Mouse (Mus musculus) thymus, postnatal 14 days (tissue): ENCODE results near the gene Serpinh1.
"Not testable (repeated sequence)": the region's sequence is repeated elsewhere in the genome, so short reads cannot be mapped to it uniquely, and the experiment has no call there.

ENCODE experiments used
- DNase-seq: peaks from one replicate; pipeline ENCODE4 v3.0.0; 2021

Gene Serpinh1

DNA sequence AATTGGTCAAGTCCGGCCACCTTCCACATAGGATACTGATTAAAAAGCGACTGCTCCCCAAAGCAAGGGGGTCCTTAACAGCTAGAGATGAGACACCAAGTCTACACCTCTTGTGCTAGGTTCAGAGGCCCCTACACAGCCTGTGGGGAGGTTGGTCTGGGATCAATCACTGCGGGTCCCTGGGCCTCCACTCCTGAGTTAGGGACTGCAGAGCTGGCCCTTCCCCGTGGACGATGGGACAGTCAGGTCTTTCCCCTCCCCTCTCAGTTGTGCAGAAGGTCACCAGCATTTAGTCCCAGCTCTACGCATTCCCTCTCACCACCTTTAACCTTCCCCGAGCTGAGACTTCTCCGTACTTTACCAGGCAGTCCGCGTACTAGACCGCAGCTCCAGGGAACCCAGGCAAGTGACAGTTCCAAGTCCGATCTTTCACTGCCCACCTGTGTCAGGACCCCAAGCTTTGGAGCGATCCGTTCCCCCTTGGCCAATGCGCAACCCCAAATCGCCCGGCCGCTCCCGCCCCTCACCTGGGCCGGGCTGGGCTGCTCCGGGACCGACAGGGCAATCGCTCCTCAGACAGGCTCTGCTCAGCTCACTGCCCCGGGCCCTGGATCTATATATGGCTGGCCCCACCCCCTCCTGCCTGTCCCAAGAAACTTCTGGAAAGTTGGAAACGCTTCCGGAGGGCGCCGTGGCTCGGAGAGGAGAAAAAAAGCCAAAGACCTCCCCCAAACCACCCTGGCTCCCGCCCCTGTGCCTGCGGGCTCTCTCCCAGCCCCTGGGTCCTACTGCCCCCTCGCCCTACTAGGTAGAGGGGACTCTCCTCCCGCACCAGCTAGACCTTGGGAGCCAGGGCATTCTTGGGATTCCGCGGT is at the start of gene Serpinh1:
Serpinh1 (minus strand) TSS at position 714 of the 875 bp plus-strand sequence.
- DNase-seq, result no peak

DNA sequence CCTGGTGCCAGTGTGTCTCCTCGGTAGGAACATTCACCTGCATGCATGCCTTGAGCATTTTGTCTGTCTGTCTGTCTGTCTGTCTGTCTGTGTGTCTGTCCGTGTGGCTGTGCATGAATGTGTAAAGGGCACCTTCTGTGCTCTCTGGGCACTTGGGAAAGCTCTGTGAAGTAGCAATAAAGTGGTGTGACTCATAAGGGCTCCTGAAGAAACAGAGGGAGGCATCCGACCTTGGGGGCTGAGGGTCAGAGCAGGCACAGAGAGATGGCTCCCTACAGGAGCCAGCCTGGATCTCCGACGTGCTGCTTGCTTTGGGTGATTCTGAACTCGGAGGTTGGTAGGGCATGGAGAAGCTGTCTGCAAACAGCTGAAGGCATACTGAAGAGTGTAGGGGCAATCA is 49.4 kb upstream of the Serpinh1 start:
- DNase-seq, result no peak

DNA sequence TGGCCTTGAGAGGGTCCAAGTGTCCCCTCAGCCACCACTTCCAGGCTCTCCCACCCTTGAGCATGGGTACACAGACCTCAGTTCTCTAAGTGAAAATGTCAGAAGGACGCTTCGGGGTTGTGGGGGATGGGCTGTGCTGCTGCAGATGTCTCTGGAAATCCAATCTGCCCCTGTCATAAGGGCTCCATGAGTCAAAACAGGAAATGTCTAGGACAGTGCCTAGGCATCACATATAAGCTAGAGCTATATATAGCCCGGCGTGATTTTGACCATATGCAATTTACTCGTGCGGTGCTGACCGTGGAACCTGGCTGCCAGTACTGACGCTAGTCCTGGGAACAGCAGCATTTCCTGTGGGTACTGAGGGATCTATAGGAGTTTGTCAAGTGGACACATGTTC is 48.3 kb upstream of the Serpinh1 start:
- DNase-seq, result no peak

DNA sequence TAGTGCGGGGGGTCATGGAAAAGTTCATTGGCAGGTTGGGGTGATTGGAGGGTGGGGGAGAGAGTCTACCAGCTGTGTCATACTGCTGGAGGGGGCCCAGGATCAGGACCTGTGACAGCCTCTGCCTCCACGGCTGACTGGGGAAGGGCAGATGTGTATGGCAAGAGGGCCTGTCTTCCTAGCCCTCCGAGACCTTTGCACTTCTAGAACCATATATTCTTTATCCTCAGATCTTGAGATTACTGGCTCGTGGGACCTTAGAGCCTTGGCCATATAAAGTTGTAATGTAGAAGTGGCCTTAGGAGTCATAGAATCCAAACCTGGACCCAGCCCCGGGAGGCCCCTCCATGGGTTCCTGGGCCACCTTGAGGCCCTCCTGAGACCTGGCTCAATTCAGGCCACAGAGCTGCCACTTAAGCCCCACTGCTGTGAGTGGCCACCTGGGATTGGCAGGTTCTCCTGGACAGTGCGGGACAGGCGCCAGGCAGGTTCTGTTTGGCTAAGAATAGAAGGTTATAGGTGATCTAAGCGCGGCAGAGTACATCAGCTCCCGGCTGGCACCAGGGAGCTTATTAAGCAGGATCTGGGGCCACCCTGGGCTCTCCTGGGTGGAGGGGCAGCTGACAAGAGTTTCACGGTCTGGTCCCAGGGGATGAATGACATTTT is 44.1 kb upstream of the Serpinh1 start:
- DNase-seq, result no peak

DNA sequence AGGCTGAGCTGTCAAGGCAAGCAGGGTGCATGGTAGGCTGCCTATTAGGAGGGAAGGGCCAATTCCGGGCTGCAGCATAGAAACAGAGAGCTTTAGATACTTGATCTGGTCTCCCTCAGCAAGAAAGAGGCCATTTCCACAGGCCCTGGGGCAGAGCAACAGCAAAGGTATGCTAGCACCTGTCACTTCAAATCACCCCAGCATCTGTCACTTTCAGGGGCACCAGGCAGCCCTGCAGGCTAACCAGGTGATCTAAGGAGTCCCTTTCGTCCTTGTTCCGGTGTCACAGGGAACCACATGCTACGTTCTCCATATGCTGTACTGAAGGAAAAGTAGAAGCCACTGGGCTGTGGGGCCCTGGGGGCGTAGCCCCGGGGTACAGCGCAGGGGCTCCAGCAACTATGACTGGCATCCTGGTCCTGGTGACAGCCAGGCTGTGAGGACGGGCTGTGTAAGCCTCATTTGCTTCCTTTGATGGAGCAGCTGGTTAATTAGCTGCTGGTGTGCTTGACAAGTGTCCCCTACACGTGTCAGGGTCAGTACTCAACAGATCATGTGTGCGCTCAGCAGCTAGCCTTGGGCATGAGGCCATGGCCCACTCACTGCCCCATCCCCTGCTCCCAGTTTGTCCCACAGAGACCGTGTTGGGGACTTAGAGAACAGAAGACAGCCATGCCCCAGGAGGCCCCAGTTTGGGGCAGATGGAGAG is 43.0 kb upstream of the Serpinh1 start:
- DNase-seq, result no peak

DNA sequence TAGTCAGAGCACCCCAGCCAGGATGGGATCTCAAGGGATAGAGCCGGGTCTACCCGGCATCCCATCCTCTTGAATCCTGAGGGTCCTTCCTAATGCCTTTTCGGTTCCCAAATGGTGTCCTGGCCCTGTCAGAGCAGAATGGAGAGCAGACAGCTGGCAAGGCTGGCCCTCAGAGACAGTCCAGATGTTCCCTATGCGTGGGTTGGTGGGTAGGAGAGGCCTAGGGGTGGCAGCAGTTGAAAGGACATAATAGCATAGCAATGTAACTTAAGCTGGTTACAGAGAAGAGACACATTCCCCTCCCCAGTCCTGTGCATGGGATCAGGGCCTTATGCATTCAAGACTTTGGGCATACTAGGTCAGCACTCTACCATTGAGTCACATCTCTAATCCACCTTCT is 42.3 kb upstream of the Serpinh1 start:
- no peak for DNase-seq

DNA sequence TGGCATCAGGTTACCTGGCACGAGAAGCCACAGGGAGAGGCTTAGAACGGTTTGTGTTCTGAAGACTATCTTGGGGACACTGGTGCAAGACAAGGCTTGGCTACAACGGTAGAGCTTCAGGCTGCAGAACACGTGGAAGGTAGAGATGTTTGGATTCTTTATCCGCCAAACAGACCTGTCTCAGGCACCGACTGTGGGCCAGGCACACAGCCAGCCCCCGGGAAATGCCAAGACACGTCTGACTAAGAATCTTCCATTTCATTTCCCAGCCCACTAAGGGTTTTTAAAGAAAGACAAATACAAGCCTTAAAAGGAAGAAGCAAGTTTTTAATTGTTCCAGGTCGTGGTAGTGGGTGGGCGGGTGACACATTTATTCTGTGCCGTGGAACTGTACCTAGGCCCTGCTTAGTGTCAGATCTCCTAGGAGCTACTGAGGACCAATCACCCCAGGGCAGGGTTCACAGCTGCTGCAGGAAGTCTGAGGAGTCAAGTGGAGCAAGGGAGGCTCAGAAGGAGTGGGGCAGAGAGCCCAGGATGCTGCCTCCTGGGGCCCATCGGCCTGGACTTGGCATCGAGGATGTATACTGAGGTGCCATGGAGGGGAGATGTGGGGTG is 40.8 kb upstream of the Serpinh1 start:
- no peak for DNase-seq

DNA sequence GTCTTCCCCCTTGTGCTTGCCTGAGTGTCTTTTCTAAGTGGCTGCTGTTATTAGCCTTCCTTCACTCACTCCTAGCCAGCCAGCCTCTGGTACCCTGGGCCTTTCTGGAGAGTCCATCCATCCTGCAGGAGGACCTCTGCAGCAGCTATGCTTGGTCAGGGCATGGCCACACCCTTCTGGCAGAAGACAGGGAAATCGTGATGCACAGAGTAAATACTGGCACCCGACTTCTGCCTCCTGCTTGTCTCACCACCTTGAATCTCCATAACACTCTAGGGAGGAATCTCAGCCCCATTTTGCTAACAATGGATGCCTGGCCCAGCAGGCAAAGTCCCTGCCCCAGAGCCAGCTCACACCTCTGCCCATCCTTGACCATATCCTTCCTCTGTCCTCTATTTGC is 39.7 kb upstream of the Serpinh1 start:
- no peak for DNase-seq

DNA sequence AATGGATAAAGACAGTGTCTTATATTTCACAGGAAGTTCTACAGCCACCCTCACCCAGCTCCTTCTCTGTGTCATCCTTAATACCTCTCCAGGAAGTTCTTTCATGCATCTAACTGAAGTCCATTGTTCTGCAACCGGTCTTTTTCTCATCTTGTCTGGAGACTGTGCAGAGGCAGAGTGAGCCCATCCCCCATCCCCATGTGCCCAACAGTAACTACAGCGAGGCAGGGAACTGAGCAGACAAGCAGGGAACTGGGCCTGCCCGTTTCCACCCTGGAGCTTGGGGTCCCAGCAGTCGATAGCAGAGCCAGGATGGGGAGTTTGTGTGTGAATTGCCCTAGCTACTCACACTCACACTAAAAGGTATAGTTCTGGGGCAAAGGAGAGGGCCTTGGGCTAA is 37.5 kb upstream of the Serpinh1 start:
- no peak for DNase-seq

DNA sequence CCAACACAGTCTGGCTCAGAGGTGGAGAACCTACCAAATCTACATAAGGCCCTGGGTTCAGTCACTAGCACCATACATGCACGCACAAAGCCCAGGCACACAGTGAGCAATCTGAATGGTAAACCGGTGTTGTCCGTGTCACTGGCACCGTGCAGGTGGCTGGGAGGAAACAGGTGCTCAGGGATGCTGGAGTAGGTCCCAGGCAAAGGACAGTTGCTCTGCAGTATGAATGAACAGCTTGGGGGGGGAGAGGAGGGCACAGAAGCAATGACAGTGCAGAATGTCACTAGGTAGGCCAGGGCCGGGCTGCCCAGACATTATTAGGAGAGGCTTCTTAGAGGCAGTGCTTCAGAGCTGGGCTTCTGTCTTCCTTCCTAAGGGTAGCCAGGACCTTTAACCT is 34.3 kb upstream of the Serpinh1 start:
- DNase-seq, result no peak

DNA sequence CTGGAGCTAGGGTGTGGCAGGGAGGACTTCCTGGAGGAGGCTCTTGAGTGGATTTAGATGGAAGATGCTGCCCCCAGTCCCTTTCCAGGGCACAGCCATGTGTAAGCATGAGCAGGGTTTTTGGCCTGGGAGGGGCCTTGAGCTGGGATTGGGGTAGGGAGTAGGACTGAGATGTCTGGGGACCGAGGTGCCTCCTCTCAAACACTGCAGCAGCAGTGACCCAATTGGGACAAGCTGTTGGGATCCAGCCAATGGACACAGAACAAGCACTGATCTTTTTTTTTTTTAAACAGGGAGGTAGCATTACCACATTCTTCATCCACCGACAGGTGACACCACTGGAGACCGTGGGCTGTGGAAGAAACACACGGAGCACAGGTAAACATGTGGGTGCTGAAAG is 33.8 kb upstream of the Serpinh1 start:
- no peak for DNase-seq

DNA sequence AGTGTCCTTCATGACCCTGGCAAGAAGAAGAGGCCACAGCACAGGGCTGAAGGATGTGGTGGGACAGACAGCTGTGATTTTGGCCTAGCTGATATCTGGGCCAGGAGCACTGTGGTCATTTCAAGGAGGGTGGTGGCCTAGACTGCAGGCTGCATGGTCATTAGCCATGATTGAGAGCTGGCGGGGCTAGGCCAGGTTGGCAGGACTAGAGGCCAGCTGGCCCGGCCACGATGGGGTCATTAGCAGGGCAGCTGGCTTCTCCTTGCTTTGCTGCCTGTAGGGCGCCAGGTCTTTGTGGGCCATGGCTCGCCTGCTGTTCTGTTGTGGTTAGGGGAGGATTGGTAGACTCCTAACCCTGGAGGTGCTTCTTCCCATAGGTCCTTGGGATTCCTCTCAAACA is 33.0 kb upstream of the Serpinh1 start:
- no peak for DNase-seq

DNA sequence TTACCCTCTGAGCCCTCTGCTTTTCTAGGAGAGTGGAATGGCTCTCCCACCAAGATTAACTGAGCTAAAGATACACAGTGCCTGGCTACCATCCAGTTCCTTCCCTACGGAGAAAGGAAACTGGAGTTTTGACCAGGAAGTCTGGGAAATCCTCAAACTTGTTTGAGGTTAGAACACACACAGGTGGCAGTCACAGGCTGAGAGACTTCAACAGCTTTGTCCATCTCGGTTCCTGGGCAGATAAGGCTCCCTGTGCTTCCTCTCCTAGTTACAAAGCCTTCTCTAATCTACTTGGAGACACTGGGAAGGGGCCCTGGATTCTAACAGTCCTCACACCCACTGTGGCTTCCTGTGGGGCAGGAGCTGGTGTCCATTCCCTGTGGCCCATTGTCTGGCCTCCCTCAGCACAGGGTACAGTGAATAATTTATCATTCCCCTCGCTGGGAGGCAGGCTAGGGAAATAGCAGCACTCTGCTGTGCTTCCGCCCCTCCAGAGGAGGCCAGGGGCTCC is 31.1 kb upstream of the Serpinh1 start:
- DNase-seq, result no peak

DNA sequence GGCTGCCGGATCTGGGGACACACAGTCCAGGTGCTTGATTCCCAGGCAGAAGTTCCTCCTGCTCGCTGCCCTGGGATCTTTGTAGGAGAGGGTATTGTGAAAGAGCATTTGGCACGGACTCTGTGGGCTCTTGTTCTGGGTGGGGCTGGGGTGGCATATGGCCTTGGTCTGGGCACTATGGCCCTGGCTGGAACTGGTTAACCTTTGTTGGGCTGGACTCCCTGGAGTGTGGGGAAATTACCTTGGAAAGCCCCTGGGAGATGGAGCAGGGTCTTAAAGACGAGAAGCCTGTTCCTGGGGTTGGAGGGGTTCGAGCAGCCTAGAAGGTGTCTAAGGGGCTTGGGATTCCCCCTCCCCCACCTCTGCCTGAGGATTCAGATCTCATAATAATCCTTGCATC is 30.2 kb upstream of the Serpinh1 start:
- DNase-seq, result no peak

DNA sequence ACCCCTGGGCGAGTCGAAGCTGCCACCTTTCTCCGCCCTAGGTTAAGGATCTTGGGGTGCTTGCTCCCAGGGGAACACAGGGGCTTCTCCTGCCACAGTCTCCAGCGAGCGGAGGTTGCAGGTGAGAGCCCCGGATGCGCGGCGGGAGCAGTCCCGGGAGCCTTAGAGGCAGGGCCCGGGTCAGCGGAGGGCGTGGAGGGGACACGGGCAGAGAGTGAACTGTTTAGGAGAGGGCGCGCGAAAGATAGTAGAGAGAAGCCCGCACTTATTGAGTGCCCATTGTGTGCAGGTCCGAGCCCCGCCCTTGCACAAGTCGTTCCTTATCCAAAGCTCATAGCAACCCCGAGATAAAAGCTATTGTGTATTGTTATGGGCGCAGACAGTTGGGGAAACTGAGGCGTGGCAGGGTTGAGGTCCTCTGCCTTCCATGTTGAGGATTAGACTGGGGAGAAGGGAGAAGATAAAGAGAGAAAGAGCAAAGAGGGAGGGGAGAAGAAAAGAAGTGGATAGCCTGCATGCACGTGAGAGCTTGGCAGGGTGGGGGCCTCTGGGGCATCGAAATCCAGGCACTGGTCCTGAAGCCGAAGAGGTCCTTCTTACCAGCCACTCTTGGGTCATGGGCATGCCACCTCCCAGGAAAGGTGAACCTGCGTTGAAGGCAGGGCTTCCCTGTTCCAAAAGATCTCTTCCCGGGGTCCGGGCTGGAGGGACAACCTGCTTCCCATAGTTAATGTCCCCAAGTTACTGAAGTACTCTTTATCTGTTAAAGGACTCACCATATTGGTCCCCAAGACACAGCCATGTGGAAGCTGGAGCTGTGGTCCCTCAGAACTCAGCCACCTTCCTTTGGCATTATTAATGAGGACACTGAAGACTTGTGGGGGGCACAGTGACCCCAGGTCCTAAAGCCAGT is 29.3 kb upstream of the Serpinh1 start:
- peak; percentile 36 for DNase-seq

DNA sequence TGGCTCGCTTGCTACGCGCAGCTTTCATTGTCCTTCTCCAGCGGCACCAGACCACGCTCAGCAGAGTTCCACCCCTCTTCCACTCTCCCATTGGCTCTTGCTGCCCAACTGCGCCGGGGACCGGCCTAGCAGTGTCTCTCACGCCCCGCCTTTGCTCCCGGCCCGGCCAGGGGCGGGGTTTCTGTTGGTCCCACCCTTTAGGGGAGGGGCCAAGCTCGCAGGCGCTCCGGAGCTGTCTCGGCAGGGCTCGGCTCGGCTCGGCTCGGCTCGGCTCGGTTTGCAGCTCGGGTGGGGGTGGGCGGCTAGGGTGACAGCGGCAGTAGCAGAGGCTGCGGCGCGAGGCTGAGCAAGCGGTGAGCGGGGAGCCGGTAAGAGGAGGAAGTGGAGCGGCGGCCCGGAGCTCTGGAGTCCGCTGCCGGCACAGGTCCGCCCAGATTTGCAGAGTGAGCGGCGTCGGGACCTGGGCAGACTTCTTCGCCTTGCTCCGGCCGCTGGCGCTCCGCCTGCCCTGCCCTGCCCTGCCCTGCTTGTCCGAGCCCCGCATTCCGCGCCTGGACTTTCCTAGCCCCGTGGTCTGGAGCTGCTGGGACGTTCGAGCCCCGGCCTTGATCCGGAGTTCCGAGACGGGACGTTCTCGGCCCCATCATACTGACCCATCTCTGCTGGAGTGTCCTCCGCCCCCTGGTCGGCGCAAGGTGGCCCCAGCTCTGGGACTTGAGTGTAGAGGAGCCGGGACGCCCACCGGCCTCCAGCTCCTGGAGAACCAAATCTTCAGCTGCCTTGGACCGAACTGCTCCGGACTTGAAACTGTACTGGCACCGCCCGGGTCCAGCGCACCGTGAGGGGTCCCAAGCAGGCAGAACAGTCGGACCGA is 28.4 kb upstream of the Serpinh1 start, which contains the start of gene Gdpd5:
Gdpd5 (plus strand) TSS at position 201 of the 874 bp plus-strand sequence.
- DNase-seq, result peak; percentile 99

DNA sequence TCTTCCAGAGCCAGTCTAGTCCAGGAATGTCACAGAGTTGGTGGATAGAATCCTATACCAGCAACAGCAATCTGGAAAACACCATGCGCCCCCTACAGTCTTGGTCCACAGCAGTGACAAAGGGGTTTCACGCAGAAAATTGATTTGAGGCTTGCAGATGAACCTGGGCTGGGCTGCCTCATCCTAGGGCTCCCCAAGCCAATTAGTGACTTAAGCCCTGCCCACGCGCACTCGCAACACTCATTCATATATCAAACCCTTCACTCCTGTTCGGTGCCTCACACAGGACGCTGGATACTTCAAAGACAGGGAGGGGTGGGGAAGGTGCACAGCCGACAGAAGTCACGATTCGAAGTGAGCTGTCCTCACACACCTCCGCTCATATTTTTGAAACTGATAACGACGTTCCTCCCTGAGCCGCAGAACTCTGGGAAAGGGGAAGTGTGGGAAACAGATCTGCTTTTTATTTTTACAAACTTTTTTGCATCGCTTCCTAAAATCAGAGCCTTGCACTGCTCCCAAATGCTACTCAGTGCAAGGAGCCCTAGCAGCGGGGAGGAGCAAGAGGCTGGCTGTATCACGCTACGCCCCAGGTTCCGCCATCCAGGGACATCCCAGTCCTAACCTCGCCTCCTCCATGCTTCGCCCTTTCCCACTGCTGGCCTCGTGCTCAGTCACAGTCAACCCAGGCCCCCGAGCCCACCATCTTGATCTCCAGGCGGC is 27.6 kb upstream of the Serpinh1 start:
- DNase-seq, result peak; percentile 47

DNA sequence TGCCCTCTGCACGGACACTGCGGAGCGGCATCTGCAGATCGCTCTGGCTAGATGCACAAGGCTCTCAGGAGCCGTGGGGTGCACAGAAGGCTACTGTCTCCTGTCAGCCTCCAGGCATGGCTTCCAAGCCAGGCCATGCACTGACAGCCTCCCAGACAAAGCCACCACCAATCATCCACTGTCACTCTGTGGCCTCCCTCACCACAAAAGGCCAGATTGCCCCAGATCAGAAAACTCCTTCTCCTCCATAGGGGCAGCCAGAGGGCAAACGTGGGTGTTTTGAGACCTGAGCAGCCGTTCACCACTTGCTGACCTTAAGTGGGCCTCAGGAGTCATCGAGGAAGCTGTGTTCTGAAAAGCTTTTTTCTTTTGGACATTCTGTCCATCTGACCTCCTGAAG is 25.8 kb upstream of the Serpinh1 start:
- DNase-seq, result no peak

DNA sequence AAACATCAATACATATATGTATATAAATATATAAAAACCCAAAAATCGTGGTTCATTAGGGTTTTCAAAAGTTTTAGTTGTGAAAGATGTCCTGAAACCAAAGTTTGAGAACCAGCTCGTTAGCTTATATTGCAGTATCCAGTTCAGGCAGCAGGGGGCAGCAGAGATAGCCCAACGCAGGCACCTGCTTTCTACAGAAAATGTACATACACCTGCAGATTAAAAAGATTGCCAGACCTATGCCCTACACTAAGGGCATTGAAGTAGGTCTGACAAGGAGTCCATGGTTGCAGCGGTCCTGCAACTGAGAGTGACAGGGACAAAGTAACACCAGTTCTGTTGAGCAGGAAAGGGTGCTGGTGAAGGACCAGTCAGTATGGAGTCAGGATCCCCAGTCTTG is 22.4 kb upstream of the Serpinh1 start:
- DNase-seq, result peak; percentile 85

DNA sequence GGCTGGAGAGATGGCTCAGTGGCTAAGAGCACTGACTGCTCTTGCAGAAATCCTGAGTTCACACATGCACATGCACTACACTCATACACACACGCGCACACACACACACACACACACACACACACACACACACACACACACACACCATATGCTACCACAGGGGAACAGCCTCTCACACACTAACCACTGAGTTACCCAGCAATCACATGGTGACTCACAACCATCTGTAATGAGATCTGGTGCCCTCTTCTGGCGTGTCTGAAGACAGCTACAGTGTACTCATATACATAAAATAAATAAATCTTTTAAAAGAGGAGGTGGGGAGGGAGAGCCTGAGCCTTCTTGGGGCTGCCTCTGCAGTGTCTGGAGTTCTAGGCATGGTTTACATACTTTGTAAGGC is 21.3 kb upstream of the Serpinh1 start:
- DNase-seq, result not testable (repeated sequence)
